Mouse (Mus musculus) hindbrain, embryonic 13.5 days (tissue): ENCODE measurements at regions not wholly inside any gene's neighbourhood (a gene's known extent, or its start where the extent isn't known, plus 50 kb on each side); places are given as distances from the start of the nearest gene placed in this dataset.

Source experiments
- ATAC-seq: fragments of 200-750 bp; cut with Nextera tagmentation; 2 replicates; pipeline ENCODE4 v1.8.0; 2017; ENCODE audit warnings: moderate TSS enrichment; ENCODE audit not compliant: low FRiP score
- H3K27ac ChIP-seq: fragments of 300-500 bp; sonication (generic); 2 replicates; pipeline ENCODE4 v1.5.1; 2015; ENCODE audit warnings: inconsistent platforms, mild to moderate bottlenecking, moderate library complexity
- H3K27me3 ChIP-seq: fragments of 300-500 bp; sonication (generic); 2 replicates; pipeline ENCODE4 v1.6.1; 2015; ENCODE audit warnings: mild to moderate bottlenecking, inconsistent platforms
- H3K36me3 ChIP-seq: fragments of 300-500 bp; sonication (generic); 2 replicates; pipeline ENCODE4 v1.6.1; 2015; ENCODE audit warnings: mild to moderate bottlenecking, inconsistent platforms
- H3K4me1 ChIP-seq: fragments of 300-500 bp; sonication (generic); replicated peaks from 2 replicates; pipeline ENCODE4 v1.6.1; 2015; ENCODE audit warnings: inconsistent platforms
- H3K4me2 ChIP-seq: fragments of 300-500 bp; sonication (generic); 2 replicates; pipeline ENCODE4 v1.6.1; 2015; ENCODE audit warnings: inconsistent platforms, mild to moderate bottlenecking, moderate library complexity
- H3K4me3 ChIP-seq: fragments of 300-500 bp; sonication (generic); 2 replicates; pipeline ENCODE4 v1.5.1; 2015; ENCODE audit warnings: mild to moderate bottlenecking, inconsistent platforms
- H3K9ac ChIP-seq: fragments of 300-500 bp; sonication (generic); 2 replicates; pipeline ENCODE4 v1.6.1; 2015; ENCODE audit warnings: mild to moderate bottlenecking, inconsistent platforms
- H3K9me3 ChIP-seq: fragments of 300-500 bp; sonication (generic); 2 replicates; pipeline ENCODE4 v1.6.1; 2016; ENCODE audit warnings: inconsistent platforms
- WGBS: fragments of 180-500 bp; shearing (Covaris S2); methylation state at CpG from one replicate; pipeline ENCODE4 v1.1.7; 2015; 5-methylcytosine and 5-hydroxymethylcytosine counted together

GRCm38 (mm10) chr8:127836410-127837206 is 521.8 kb upstream of the Nrp1 start:
- Histone ChIP-seq H3K4me1 (no peaks in the 10 kb centered on the region), H3K27me3 (no peaks in the 10 kb centered on the region), H3K9me3 (no peaks in the 10 kb centered on the region), H3K4me2 (no peak overlapping the region), H3K27ac (no peak overlapping the region), H3K36me3 (no peaks in the 10 kb centered on the region), H3K9ac (no peak overlapping the region), H3K4me3 (no peak overlapping the region)
- WGBS = 89% methylated on average over 6 of the region's 6 CpGs
- no peak for ATAC-seq

- no peak overlapping the region for H3K9ac ChIP-seq
- no peak for ATAC-seq
- H3K36me3 ChIP-seq = no peaks in the 10 kb centered on the region
- no peaks in the 10 kb centered on the region for H3K9me3 ChIP-seq
- H3K4me3 ChIP-seq = no peak overlapping the region
- no peak overlapping the region for H3K27ac ChIP-seq
- H3K4me2 ChIP-seq = no peak overlapping the region
- H3K4me1 ChIP-seq = no peaks in the 10 kb centered on the region
- no peaks in the 10 kb centered on the region for H3K27me3 ChIP-seq
These were observed 520.1 kb upstream of the Nrp1 start for GRCm38 (mm10) chr8:127838311-127838710.

GRCm38 (mm10) chr8:127847332-127848018 is 510.9 kb upstream of the Nrp1 start:
- Histone ChIP-seq H3K27me3 (no peaks in the 10 kb centered on the region), H3K27ac (no peak overlapping the region), H3K9ac (no peak overlapping the region), H3K36me3 (no peaks in the 10 kb centered on the region), H3K4me2 (no peak overlapping the region), H3K4me3 (no peak overlapping the region), H3K9me3 (no peaks in the 10 kb centered on the region), H3K4me1 (no peaks in the 10 kb centered on the region)
- 78% methylated on average over 9 of the region's 9 CpGs for WGBS
- no peak for ATAC-seq

- no peak for ATAC-seq
These were observed 508.5 kb upstream of the Nrp1 start for GRCm38 (mm10) chr8:127849926-127850325.

GRCm38 (mm10) chr8:127855653-127856300 is 502.6 kb upstream of the Nrp1 start:
- no peak overlapping the region for H3K27ac ChIP-seq
- H3K36me3 ChIP-seq = no peaks in the 10 kb centered on the region
- H3K27me3 ChIP-seq = no peaks in the 10 kb centered on the region
- no peak overlapping the region for H3K9ac ChIP-seq
- H3K4me2 ChIP-seq = no peak overlapping the region
- 52% methylated on average over 4 of the region's 4 CpGs for WGBS
- H3K4me1 ChIP-seq = no peaks in the 10 kb centered on the region
- H3K4me3 ChIP-seq = no peak overlapping the region
- H3K9me3 ChIP-seq = no peaks in the 10 kb centered on the region
- ATAC-seq = no peak

More at GRCm38 (mm10) chr8:127849926-127850325, 508.5 kb upstream of the Nrp1 start:
- no peaks in the 10 kb centered on the region for H3K27me3 ChIP-seq
- no peaks in the 10 kb centered on the region for H3K36me3 ChIP-seq
- no peak overlapping the region for H3K4me2 ChIP-seq
- H3K9ac ChIP-seq = no peak overlapping the region
- no peaks in the 10 kb centered on the region for H3K4me1 ChIP-seq
- no peak overlapping the region for H3K4me3 ChIP-seq
- H3K27ac ChIP-seq = no peak overlapping the region
- no peaks in the 10 kb centered on the region for H3K9me3 ChIP-seq

GRCm38 (mm10) chr8:127856351-127857135 is 501.9 kb upstream of the Nrp1 start:
- no peak overlapping the region for H3K9ac ChIP-seq
- 54% methylated on average over 5 of the region's 5 CpGs for WGBS
- H3K4me1 ChIP-seq = no peaks in the 10 kb centered on the region
- H3K4me2 ChIP-seq = no peak overlapping the region
- no peaks in the 10 kb centered on the region for H3K36me3 ChIP-seq
- no peak overlapping the region for H3K27ac ChIP-seq
- ATAC-seq = no peak
- no peaks in the 10 kb centered on the region for H3K9me3 ChIP-seq
- no peaks in the 10 kb centered on the region for H3K27me3 ChIP-seq
- no peak overlapping the region for H3K4me3 ChIP-seq

GRCm38 (mm10) chr8:127859036-127859435 is 499.4 kb upstream of the Nrp1 start:
- Histone ChIP-seq H3K4me2 (no peak overlapping the region), H3K27me3 (no peaks in the 10 kb centered on the region), H3K9me3 (no peaks in the 10 kb centered on the region), H3K27ac (no peak overlapping the region), H3K4me1 (no peaks in the 10 kb centered on the region), H3K36me3 (no peaks in the 10 kb centered on the region), H3K4me3 (no peak overlapping the region), H3K9ac (no peak overlapping the region)
- 67% methylated on average over 3 of the region's 3 CpGs for WGBS
- ATAC-seq = no peak

GRCm38 (mm10) chr8:127860376-127860775 is 498.0 kb upstream of the Nrp1 start:
- Histone ChIP-seq H3K9ac (no peak overlapping the region), H3K27me3 (no peaks in the 10 kb centered on the region), H3K4me1 (no peaks in the 10 kb centered on the region), H3K36me3 (no peaks in the 10 kb centered on the region), H3K4me2 (no peak overlapping the region), H3K4me3 (no peak overlapping the region), H3K27ac (no peak overlapping the region), H3K9me3 (no peaks in the 10 kb centered on the region)
- no peak for ATAC-seq
- WGBS = 66% methylated on average over 3 of the region's 3 CpGs

- H3K4me2 ChIP-seq = no peak overlapping the region
- H3K4me1 ChIP-seq = no peaks in the 10 kb centered on the region
- no peaks in the 10 kb centered on the region for H3K27me3 ChIP-seq
- no peak overlapping the region for H3K9ac ChIP-seq
- no peak overlapping the region for H3K27ac ChIP-seq
- WGBS = 71% methylated on average over 3 of the region's 3 CpGs
- H3K4me3 ChIP-seq = no peak overlapping the region
- no peaks in the 10 kb centered on the region for H3K9me3 ChIP-seq
- no peaks in the 10 kb centered on the region for H3K36me3 ChIP-seq
- ATAC-seq = no peak
These were observed 497.5 kb upstream of the Nrp1 start for GRCm38 (mm10) chr8:127860891-127861290.

- H3K27ac ChIP-seq = no peak overlapping the region
- H3K27me3 ChIP-seq = no peaks in the 10 kb centered on the region
- H3K4me2 ChIP-seq = no peak overlapping the region
- no peak for ATAC-seq
- no peaks in the 10 kb centered on the region for H3K9me3 ChIP-seq
- no peaks in the 10 kb centered on the region for H3K4me1 ChIP-seq
- WGBS = 83% methylated on average over 1 of the region's 1 CpGs
- H3K4me3 ChIP-seq = no peak overlapping the region
- no peak overlapping the region for H3K9ac ChIP-seq
- no peaks in the 10 kb centered on the region for H3K36me3 ChIP-seq
These were observed 473.8 kb upstream of the Nrp1 start for GRCm38 (mm10) chr8:127884641-127885040.

- no peak overlapping the region for H3K4me2 ChIP-seq
- 91% methylated on average over 3 of the region's 3 CpGs for WGBS
- H3K9me3 ChIP-seq = no peaks in the 10 kb centered on the region
These were observed 473.2 kb upstream of the Nrp1 start for GRCm38 (mm10) chr8:127885211-127885610.

GRCm38 (mm10) chr8:127885831-127886230 is 472.6 kb upstream of the Nrp1 start:
- Histone ChIP-seq H3K9ac (no peak overlapping the region), H3K4me1 (peaks cover 4% of the 10 kb centered on the region; the same call in 1 of the 2 replicates), H3K9me3 (no peaks in the 10 kb centered on the region), H3K4me3 (no peak overlapping the region), H3K27ac (no peak overlapping the region), H3K4me2 (no peak overlapping the region), H3K36me3 (no peaks in the 10 kb centered on the region), H3K27me3 (no peaks in the 10 kb centered on the region)
- no peak for ATAC-seq
- WGBS = 76% methylated on average over 3 of the region's 3 CpGs

More at GRCm38 (mm10) chr8:127885211-127885610, 473.2 kb upstream of the Nrp1 start:
- no peak overlapping the region for H3K27ac ChIP-seq
- no peak for ATAC-seq
- no peak overlapping the region for H3K9ac ChIP-seq
- no peak overlapping the region for H3K4me3 ChIP-seq
- no peaks in the 10 kb centered on the region for H3K4me1 ChIP-seq
- no peaks in the 10 kb centered on the region for H3K36me3 ChIP-seq
- no peaks in the 10 kb centered on the region for H3K27me3 ChIP-seq
